24 mouse cellular contexts compared by ENCODE assay signal in genomic region chr4:107928269-107928668, GRCm38 (mm10). TPM values are rescaled to one million over a fixed set of nuclear protein-coding genes. Genes with fewer than 3 reads are reported as not detected.
"Had no signal": no experiment of that assay in that cellular context is flagged by ENCODE, and none has a peak within 500 bp of the region (broad histone marks: within the 10 kb centered on the region; RNA-seq: fewer than 3 reads in every experiment).

No protein-coding gene starts in this region.

- H3K4me1 ChIP-seq: limb, embryonic 10.5 days; limb, embryonic 13.5 days; lung, embryonic 15.5 days; midbrain, embryonic 12.5 days; neural tube, embryonic 12.5 days; neural tube, embryonic 15.5 days; stomach, embryonic 15.5 days had no signal

- H3K27ac ChIP-seq: kidney, postnatal 0 days; layer of hippocampus, adult 2 months; limb, embryonic 10.5 days; limb, embryonic 13.5 days; lung, embryonic 15.5 days; midbrain, embryonic 12.5 days; midbrain, embryonic 15.5 days; neural tube, embryonic 12.5 days; neural tube, embryonic 15.5 days; stomach, embryonic 15.5 days had no signal

- H3K36me3 ChIP-seq: limb, embryonic 10.5 days; limb, embryonic 13.5 days; lung, embryonic 15.5 days; midbrain, embryonic 12.5 days; midbrain, embryonic 15.5 days; neural tube, embryonic 12.5 days; neural tube, embryonic 15.5 days; stomach, embryonic 15.5 days had no signal

- DNase-seq: kidney, adult 2 months; kidney, postnatal 25 days; layer of hippocampus, adult 9-11 months; lung, postnatal 10 days; lung, postnatal 36 days; retina, postnatal 1 day; right cerebral cortex, postnatal 25 days; spleen, adult 18-20 months; thymus, postnatal 25 days had no signal

- H3K9ac ChIP-seq: limb, embryonic 13.5 days; lung, embryonic 15.5 days; midbrain, embryonic 12.5 days; midbrain, embryonic 15.5 days; neural tube, embryonic 12.5 days; neural tube, embryonic 15.5 days; stomach, embryonic 15.5 days had no signal

- H3K27me3 ChIP-seq: limb, embryonic 13.5 days; lung, embryonic 15.5 days; midbrain, embryonic 12.5 days; midbrain, embryonic 15.5 days; neural tube, embryonic 12.5 days; neural tube, embryonic 15.5 days; stomach, embryonic 15.5 days had no signal

- H3K9me3 ChIP-seq: limb, embryonic 10.5 days; limb, embryonic 13.5 days; lung, embryonic 15.5 days; midbrain, embryonic 12.5 days; midbrain, embryonic 15.5 days; neural tube, embryonic 12.5 days; neural tube, embryonic 15.5 days; stomach, embryonic 15.5 days had no signal

- H3K4me2 ChIP-seq: limb, embryonic 13.5 days; lung, embryonic 15.5 days; midbrain, embryonic 12.5 days; midbrain, embryonic 15.5 days; neural tube, embryonic 12.5 days; neural tube, embryonic 15.5 days; stomach, embryonic 15.5 days had no signal

- ATAC-seq: inflammation-experienced regulatory T-cells, adult 6 months; intestine, embryonic 16.5 days; midbrain, embryonic 15.5 days had no signal

- H3K4me3 ChIP-seq: layer of hippocampus, adult 2 months; limb, embryonic 10.5 days; limb, embryonic 13.5 days; lung, embryonic 15.5 days; midbrain, embryonic 12.5 days; midbrain, embryonic 15.5 days; neural tube, embryonic 12.5 days; neural tube, embryonic 15.5 days; stomach, embryonic 15.5 days had no signal

RNA-seq across cellular contexts. Expression of gene Slc1a7, which starts 39.9 kb away (rescaled TPM):
- total RNA-seq: layer of hippocampus, adult 2 months; layer of hippocampus, postnatal 25 days had no signal
- polyA plus RNA-seq: inflammation-experienced regulatory T-cells, adult 6 months; kidney, embryonic 14.5 days; limb, embryonic 10.5 days; limb, embryonic 13.5 days; midbrain, embryonic 12.5 days; midbrain, embryonic 15.5 days; neural tube, embryonic 12.5 days; neural tube, embryonic 15.5 days; thymus, postnatal 0 days had no signal
